9 mouse cellular contexts compared by ENCODE assay signal in the genomic region with DNA sequence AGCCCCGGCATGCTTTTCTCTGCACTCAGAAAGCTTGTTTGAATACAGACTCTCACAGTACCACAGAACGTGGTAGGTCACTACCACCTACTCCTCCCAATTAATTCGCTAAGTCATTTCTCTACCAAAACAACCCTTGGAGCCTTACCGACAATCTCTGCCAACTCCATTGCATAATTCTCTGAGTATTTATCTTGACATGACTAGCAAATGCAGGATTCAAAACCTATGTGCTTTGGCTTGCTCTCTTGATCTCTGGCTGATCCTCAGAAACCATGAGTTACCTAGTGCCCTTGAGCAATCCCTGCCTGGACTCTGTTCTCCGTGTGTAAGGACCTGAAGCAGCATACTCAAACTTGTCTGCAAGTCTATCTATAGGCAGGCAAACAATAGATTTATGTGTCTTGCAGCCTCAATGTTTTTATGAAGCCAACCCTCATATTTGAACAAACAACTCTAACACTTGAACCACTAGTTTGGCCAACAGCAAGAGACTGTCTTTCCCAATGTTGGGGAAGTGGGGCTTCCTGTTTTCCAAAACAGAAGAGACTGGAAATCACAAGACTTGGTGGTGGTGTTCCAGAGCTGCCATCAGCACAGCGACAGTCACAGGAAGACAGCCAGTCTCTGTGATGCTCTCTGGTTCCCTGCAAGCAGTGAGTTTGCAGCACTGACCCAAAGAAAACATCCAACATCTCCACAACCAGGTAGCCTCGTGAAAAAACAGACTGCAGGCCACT. TPM values are rescaled to one million over a fixed set of nuclear protein-coding genes. Genes with fewer than 3 reads are reported as not detected.
DNase-seq lines count a peak whose midpoint lies in the region; TF ChIP-seq lines count a peak whose summit lies in the region.
"Had no signal": no experiment of that assay in that cellular context is flagged by ENCODE, and none has a peak within 500 bp of the region (broad histone marks: within the 10 kb centered on the region; RNA-seq: fewer than 3 reads in every experiment).

No protein-coding gene starts in this region.

- peak overlapping the region; percentile 72 for H3K27ac ChIP-seq in kidney, adult 2 months (ENCODE audit: insufficient read depth, low read depth, low read length)
- H3K27ac ChIP-seq: midbrain, embryonic 13.5 days had no signal

- H3K4me3 ChIP-seq in kidney, adult 2 months (ENCODE audit: insufficient read depth, low read depth, low read length) = no peak overlapping the region
- H3K4me3 ChIP-seq: midbrain, embryonic 13.5 days had no signal

- TF ChIP-seq POLR2A in kidney, adult 2 months (IDR thresholded peaks at IDR 0.05; ENCODE audit: low read depth, low read length) = no peak

- H3K27me3 ChIP-seq in kidney, adult 2 months (replicated peaks; ENCODE audit: control insufficient read depth, insufficient read depth, low read length) = no peaks in the 10 kb centered on the region
- H3K27me3 ChIP-seq: midbrain, embryonic 13.5 days had no signal

- WGBS in kidney, adult 2 months = 30% methylated on average over 7 of the region's 7 CpGs

- no peaks in the 10 kb centered on the region for H3K36me3 ChIP-seq in kidney, adult 2 months (ENCODE audit: control insufficient read depth, insufficient read depth, low read length)
- H3K36me3 ChIP-seq: midbrain, embryonic 13.5 days had no signal

- TF ChIP-seq CTCF in kidney, adult 2 months (conservative IDR thresholded peaks at IDR 0.05; ENCODE audit: insufficient read depth, insufficient read length, low read depth, low read length) = no peak

- H3K4me1 ChIP-seq in kidney, adult 2 months (ENCODE audit: control insufficient read depth, insufficient read depth, low read length) = peaks cover 11% of the 10 kb centered on the region
- H3K4me1 ChIP-seq: midbrain, embryonic 13.5 days had no signal

- DNase-seq in kidney, adult 2 months = peak; percentile 73
- no peak for DNase-seq in kidney, postnatal 4 days
- DNase-seq in 3T3-L1 (ENCODE audit: low read depth, low spot score) = peak; percentile 65
- peak; percentile 41 for DNase-seq in Muller cell, postnatal 12 days (ENCODE audit: inconsistent ontology term)
- DNase-seq in layer of hippocampus, adult 9-11 months = peak; percentile 34
- no peak for DNase-seq in cerebellum, adult 11-12 months
- no peak for DNase-seq in testis, postnatal 10 days (ENCODE audit: low spot score)
- no peak for DNase-seq in T-cell, adult 2 months (ENCODE audit: low spot score)

RNA-seq across cellular contexts. Expression of gene Sash1, which starts 12.1 kb away (rescaled TPM):
- polyA plus RNA-seq in kidney, adult 2 months (2012; rRNA removed) = 13.5 and 14.5 TPM in 2 replicates

Comparison
In these comparisons a context has a peak if more than half of its experiments do, and no peak if none do; other contexts are left out.
1. DNase-seq: peak in kidney, adult 2 months (single experiment), 3T3-L1 (single experiment), Muller cell, postnatal 12 days (single experiment) and layer of hippocampus, adult 9-11 months (single experiment); none in kidney, postnatal 4 days (0 of 2), cerebellum, adult 11-12 months (single experiment), testis, postnatal 10 days (single experiment) and T-cell, adult 2 months (single experiment).